Mouse (Mus musculus) C2C12 (cell line): ENCODE data around the gene Prtg. TPM values are rescaled to one million over a fixed set of nuclear protein-coding genes. Genes with fewer than 3 reads are reported as not detected.

Experiments used
- H3K27me3 ChIP-seq: one replicate; pipeline ENCODE4 v1.6.1; 2011; ENCODE audit not compliant: control insufficient read depth, insufficient read depth, insufficient read length
- H3K36me3 ChIP-seq: one replicate; pipeline ENCODE4 v1.6.1; 2011; ENCODE audit not compliant: control insufficient read depth, insufficient read depth
- H3K4me3 ChIP-seq: one replicate; pipeline ENCODE4 v1.5.1; 2011; ENCODE audit warnings: mild to moderate bottlenecking, control low read depth; ENCODE audit not compliant: poor library complexity, insufficient read depth, severe bottlenecking
- H3K79me2 ChIP-seq: one replicate; pipeline ENCODE4 v1.6.1; 2011; ENCODE audit not compliant: control insufficient read depth, insufficient read depth
- H3K79me3 ChIP-seq: one replicate; pipeline ENCODE4 v1.6.1; 2011; ENCODE audit warnings: low read depth, control low read depth
- H3ac ChIP-seq: one replicate; pipeline ENCODE3; 2011; ENCODE audit warnings: low read depth; ENCODE audit not compliant: control insufficient read depth, insufficient read length
- CEBPB ChIP-seq: IDR thresholded peaks from one replicate; pipeline ENCODE4 v1.6.1; 2011; ENCODE audit warnings: low read depth, mild to moderate bottlenecking, control low read depth, moderate library complexity
- CTCF ChIP-seq: IDR thresholded peaks from one replicate; pipeline ENCODE4 v1.5.1; 2011; ENCODE audit not compliant: control insufficient read depth, insufficient read depth, insufficient read length
- FOSL1 ChIP-seq: IDR thresholded peaks from one replicate; pipeline ENCODE4 v1.8.0; 2011; ENCODE audit warnings: mild to moderate bottlenecking, low read length; ENCODE audit not compliant: poor library complexity, insufficient read depth, severe bottlenecking
- MAX ChIP-seq: IDR thresholded peaks from one replicate; pipeline ENCODE4 v1.6.1; 2011; ENCODE audit warnings: mild to moderate bottlenecking, control low read depth
- MYOD1 ChIP-seq: IDR thresholded peaks from one replicate; pipeline ENCODE4 v1.6.1; 2011; ENCODE audit warnings: low read depth; ENCODE audit not compliant: control insufficient read depth, insufficient read length
- MYOG ChIP-seq: IDR thresholded peaks from one replicate; pipeline ENCODE4 v1.6.1; 2011; ENCODE audit not compliant: control insufficient read depth, insufficient read length; ENCODE audit errors: extremely low read depth
- USF1 ChIP-seq: IDR thresholded peaks from one replicate; pipeline ENCODE4 v1.6.1; 2011; ENCODE audit warnings: low read depth, mild to moderate bottlenecking, control low read depth, moderate library complexity
- polyA plus RNA-seq: library from polyadenylated mRNA; unstranded; fragments of >200 nt; fragmentation: generic; extraction: Trizol; gene quantifications from one replicate; pipeline ENCODE4 v1.2.1, GENCODE M21; 2012; ENCODE audit warnings: missing spikeins

Prtg gene
- polyA plus RNA-seq, 1 experiment = 0.59 TPM

GRCm38 (mm10) chr9:72944286-72944685, 137.6 kb downstream of the Prtg start:
- Histone ChIP-seq H3K4me3 (no peak overlapping the region), H3K36me3 (no peaks in the 10 kb centered on the region)

GRCm38 (mm10) chr9:72947010-72947409, 140.3 kb downstream of the Prtg start:
- no peaks in the 10 kb centered on the region for H3K36me3 ChIP-seq
- peaks cover 15% of the 10 kb centered on the region for H3K27me3 ChIP-seq

More at GRCm38 (mm10) chr9:72944286-72944685, 137.6 kb downstream of the Prtg start:
- Histone ChIP-seq H3ac (no peak overlapping the region), H3K79me2 (no peaks in the 10 kb centered on the region), H3K27me3 (peaks cover 7% of the 10 kb centered on the region), H3K79me3 (no peaks in the 10 kb centered on the region)
- TF ChIP-seq MYOD1 = no peak
- TF ChIP-seq MAX = no peak

GRCm38 (mm10) chr9:72949572-72949971, 142.9 kb downstream of the Prtg start:
- Histone ChIP-seq H3K36me3 (no peaks in the 10 kb centered on the region), H3ac (no peak overlapping the region), H3K79me2 (no peaks in the 10 kb centered on the region), H3K79me3 (no peaks in the 10 kb centered on the region), H3K27me3 (peaks cover 15% of the 10 kb centered on the region), H3K4me3 (no peak overlapping the region)
- TF ChIP-seq USF1 = no peak
- no peak for TF ChIP-seq CTCF
- TF ChIP-seq CEBPB = no peak
- TF ChIP-seq MAX = no peak
- no peak for TF ChIP-seq MYOD1
- no peak for TF ChIP-seq FOSL1
- TF ChIP-seq MYOG = no peak

More at GRCm38 (mm10) chr9:72947010-72947409, 140.3 kb downstream of the Prtg start:
- Histone ChIP-seq H3K79me3 (no peaks in the 10 kb centered on the region), H3K79me2 (no peaks in the 10 kb centered on the region), H3ac (no peak overlapping the region), H3K4me3 (no peak overlapping the region)
- TF ChIP-seq USF1 = no peak
- no peak for TF ChIP-seq MYOD1
- no peak for TF ChIP-seq CTCF
- no peak for TF ChIP-seq CEBPB
- TF ChIP-seq MAX = no peak
- TF ChIP-seq MYOG = no peak
- TF ChIP-seq FOSL1 = no peak

- TF ChIP-seq MAX (no peak), MYOD1 (no peak)
- Histone ChIP-seq H3K79me2 (no peaks in the 10 kb centered on the region), H3ac (no peak overlapping the region)
These were observed 148.1 kb downstream of the Prtg start for GRCm38 (mm10) chr9:72954746-72955145.

GRCm38 (mm10) chr9:72955546-72955945, 148.9 kb downstream of the Prtg start:
- Histone ChIP-seq H3K79me3 (no peaks in the 10 kb centered on the region), H3K27me3 (peaks cover 9% of the 10 kb centered on the region), H3ac (no peak overlapping the region), H3K4me3 (no peak overlapping the region), H3K36me3 (no peaks in the 10 kb centered on the region), H3K79me2 (no peaks in the 10 kb centered on the region)
- peak; percentile 45 for TF ChIP-seq CTCF
- no peak for TF ChIP-seq MYOG
- no peak for TF ChIP-seq FOSL1
- no peak for TF ChIP-seq USF1
- no peak for TF ChIP-seq CEBPB
- no peak for TF ChIP-seq MYOD1
- TF ChIP-seq MAX = no peak

More at GRCm38 (mm10) chr9:72954746-72955145, 148.1 kb downstream of the Prtg start:
- Histone ChIP-seq H3K27me3 (peaks cover 11% of the 10 kb centered on the region), H3K36me3 (no peaks in the 10 kb centered on the region), H3K79me3 (no peaks in the 10 kb centered on the region), H3K4me3 (no peak overlapping the region)

GRCm38 (mm10) chr9:72958521-72959450, 152.1 kb downstream of the Prtg start, which contains the start of the genes Dyx1c1 and Gm44503:
Gene Dyx1c1 (plus strand): TSS chr9:72958785.
Gene Gm44503 (plus strand): TSS chr9:72958852.
- Histone ChIP-seq H3ac (no peak within 1 kb of the TSS), H3K4me3 (no peak within 1 kb of the TSS), H3K79me3 (no peaks in the 10 kb centered on the region), H3K27me3 (peaks cover 6% of the 10 kb centered on the region), H3K36me3 (no peaks in the 10 kb centered on the region), H3K79me2 (no peaks in the 10 kb centered on the region)
- TF ChIP-seq CEBPB (no peak), MYOG (no peak), FOSL1 (no peak), MYOD1 (no peak), MAX (no peak), CTCF (no peak), USF1 (no peak)
